Mouse (Mus musculus): ENCODE data around the gene Pced1a. TPM values are rescaled to one million over a fixed set of nuclear protein-coding genes. Genes with fewer than 3 reads are reported as not detected.
"Not testable (repeated sequence)": the region's sequence is repeated elsewhere in the genome, so short reads cannot be mapped to it uniquely, and the experiment has no call there.

Pced1a gene
- polyA plus RNA-seq, 1 experiment from 2014 or later = 9.0 TPM

- Histone ChIP-seq H3K9me3 (replicated peaks) (no peaks in the 10 kb centered on the region), H3K9ac (no peak overlapping the region), H3K27ac (ENCODE audit: poor library complexity, severe bottlenecking) (no peak overlapping the region), H3K4me2 (no peak overlapping the region), H3K36me3 (peaks cover 33% of the 10 kb centered on the region), H3K4me3 (no peak overlapping the region), H3K27me3 (replicated peaks) (peaks cover 3% of the 10 kb centered on the region; the same call in 1 of the 2 replicates), H3K4me1 (replicated peaks) (no peaks in the 10 kb centered on the region)
- no peak for ATAC-seq (ENCODE audit: insufficient number of reproducible peaks, low FRiP score)
- 78% methylated on average over 11 of the region's 11 CpGs for WGBS
Observed at GRCm38 (mm10) chr2:130390993-130391625, 33.4 kb downstream of the Pced1a start.

GRCm38 (mm10) chr2:130388796-130389195, 35.7 kb downstream of the Pced1a start:
- Histone ChIP-seq H3K9me3 (replicated peaks) (0 out of 2 replicates have a peak, but pooled peaks cover 5% of the 10 kb centered on the region), H3K36me3 (peaks cover 19% of the 10 kb centered on the region), H3K27ac (ENCODE audit: poor library complexity, severe bottlenecking) (no peak overlapping the region), H3K4me2 (no peak overlapping the region), H3K27me3 (replicated peaks) (peaks cover 4% of the 10 kb centered on the region; the same call in 1 of the 2 replicates), H3K9ac (no peak overlapping the region), H3K4me1 (replicated peaks) (no peaks in the 10 kb centered on the region), H3K4me3 (no peak overlapping the region)
- no peak for ATAC-seq (ENCODE audit: insufficient number of reproducible peaks, low FRiP score)
- WGBS = 72% methylated on average over 2 of the region's 2 CpGs

- Histone ChIP-seq H3K27ac (ENCODE audit: poor library complexity, severe bottlenecking) (no peak overlapping the region), H3K4me1 (replicated peaks) (no peaks in the 10 kb centered on the region), H3K27me3 (replicated peaks) (peaks cover 14% of the 10 kb centered on the region), H3K4me3 (no peak overlapping the region), H3K36me3 (no peaks in the 10 kb centered on the region; the same call in 1 of the 2 replicates), H3K4me2 (no peak overlapping the region), H3K9ac (no peak overlapping the region), H3K9me3 (replicated peaks) (0 out of 2 replicates have a peak, but pooled peaks cover 5% of the 10 kb centered on the region)
- 50% methylated on average over 1 of the region's 1 CpGs for WGBS
- no peak for ATAC-seq (ENCODE audit: insufficient number of reproducible peaks, low FRiP score)
Observed at GRCm38 (mm10) chr2:130386212-130386611, 38.3 kb downstream of the Pced1a start.

- H3K4me2 ChIP-seq = no peak overlapping the region
- WGBS = 74% methylated on average over 6 of the region's 6 CpGs
Observed at GRCm38 (mm10) chr2:130383895-130384294, 40.6 kb downstream of the Pced1a start.

GRCm38 (mm10) chr2:130383205-130383604, 41.3 kb downstream of the Pced1a start:
- ATAC-seq (ENCODE audit: insufficient number of reproducible peaks, low FRiP score) = no peak
- WGBS = 65% methylated on average over 3 of the region's 3 CpGs
- H3K27ac ChIP-seq (ENCODE audit: poor library complexity, severe bottlenecking) = no peak overlapping the region
- no peak overlapping the region for H3K4me3 ChIP-seq
- H3K9me3 ChIP-seq (replicated peaks) = 0 out of 2 replicates have a peak, but pooled peaks cover 5% of the 10 kb centered on the region
- H3K4me2 ChIP-seq = no peak overlapping the region
- H3K9ac ChIP-seq = no peak overlapping the region
- H3K36me3 ChIP-seq = no peaks in the 10 kb centered on the region
- H3K4me1 ChIP-seq (replicated peaks) = no peaks in the 10 kb centered on the region
- peaks cover 18% of the 10 kb centered on the region for H3K27me3 ChIP-seq (replicated peaks)

More at GRCm38 (mm10) chr2:130383895-130384294, 40.6 kb downstream of the Pced1a start:
- Histone ChIP-seq H3K4me1 (replicated peaks) (no peaks in the 10 kb centered on the region), H3K9ac (no peak overlapping the region), H3K4me3 (no peak overlapping the region), H3K9me3 (replicated peaks) (0 out of 2 replicates have a peak, but pooled peaks cover 5% of the 10 kb centered on the region), H3K36me3 (no peaks in the 10 kb centered on the region), H3K27ac (ENCODE audit: poor library complexity, severe bottlenecking) (no peak overlapping the region), H3K27me3 (replicated peaks) (peaks cover 15% of the 10 kb centered on the region)
- ATAC-seq (ENCODE audit: insufficient number of reproducible peaks, low FRiP score) = no peak

GRCm38 (mm10) chr2:130374951-130375350, 49.5 kb downstream of the Pced1a start:
- Histone ChIP-seq H3K36me3 (no peaks in the 10 kb centered on the region), H3K4me1 (replicated peaks) (no peaks in the 10 kb centered on the region), H3K27ac (ENCODE audit: poor library complexity, severe bottlenecking) (no peak overlapping the region), H3K27me3 (replicated peaks) (peaks cover 19% of the 10 kb centered on the region), H3K4me3 (no peak overlapping the region), H3K9me3 (replicated peaks) (no peaks in the 10 kb centered on the region), H3K4me2 (no peak overlapping the region), H3K9ac (no peak overlapping the region)
- no peak for ATAC-seq (ENCODE audit: insufficient number of reproducible peaks, low FRiP score)
- WGBS = 63% methylated on average over 4 of the region's 4 CpGs

- 28% methylated on average over 1 of the region's 1 CpGs for WGBS
Observed at GRCm38 (mm10) chr2:130373026-130373425, 51.5 kb downstream of the Pced1a start.

GRCm38 (mm10) chr2:130367386-130367785, 57.1 kb downstream of the Pced1a start:
- Histone ChIP-seq H3K27ac (ENCODE audit: poor library complexity, severe bottlenecking) (no peak overlapping the region), H3K9ac (no peak overlapping the region), H3K4me1 (replicated peaks) (peaks cover 10% of the 10 kb centered on the region), H3K4me2 (no peak overlapping the region), H3K4me3 (no peak overlapping the region), H3K36me3 (no peaks in the 10 kb centered on the region), H3K9me3 (replicated peaks) (no peaks in the 10 kb centered on the region), H3K27me3 (replicated peaks) (peaks cover 42% of the 10 kb centered on the region)
- WGBS = 48% methylated on average over 4 of the region's 4 CpGs
- ATAC-seq (ENCODE audit: insufficient number of reproducible peaks, low FRiP score) = no peak

More at GRCm38 (mm10) chr2:130373026-130373425, 51.5 kb downstream of the Pced1a start:
- not testable (repeated sequence) for H3K36me3 ChIP-seq; H3K4me1 ChIP-seq (replicated peaks); ATAC-seq (ENCODE audit: insufficient number of reproducible peaks, low FRiP score); H3K9ac ChIP-seq; H3K4me2 ChIP-seq; H3K4me3 ChIP-seq; H3K27ac ChIP-seq (ENCODE audit: poor library complexity, severe bottlenecking); H3K9me3 ChIP-seq (replicated peaks)
- peaks cover 29% of the 10 kb centered on the region for H3K27me3 ChIP-seq (replicated peaks)

Other genes with a start within 250 kb of the Pced1a start
- gene Snrpb, start 245.3 kb downstream of the Pced1a start, polyA plus RNA-seq (2016; fragmentation: Nextera tagmentation; extraction: Ambion mirVana) = 386 and 401 TPM in 2 replicates
- gene Tmc2, start 229.5 kb downstream of the Pced1a start, polyA plus RNA-seq (2016; fragmentation: Nextera tagmentation; extraction: Ambion mirVana) = not detected in 2 replicates
- gene Nop56, start 150.3 kb downstream of the Pced1a start, polyA plus RNA-seq (2016; fragmentation: Nextera tagmentation; extraction: Ambion mirVana) = 192 and 193 TPM in 2 replicates
- gene Idh3b, start 140.2 kb downstream of the Pced1a start, polyA plus RNA-seq (2016; fragmentation: Nextera tagmentation; extraction: Ambion mirVana) = 218 and 221 TPM in 2 replicates
- gene Ebf4, start 129.5 kb downstream of the Pced1a start, polyA plus RNA-seq (2016; fragmentation: Nextera tagmentation; extraction: Ambion mirVana) = 0.91 and 1.2 TPM in 2 replicates
- 32.2 and 33.3 TPM in 2 replicates for gene Cpxm1, start 27.1 kb downstream of the Pced1a start, polyA plus RNA-seq (2016; fragmentation: Nextera tagmentation; extraction: Ambion mirVana)
- 0.09 and 0.24 TPM in 2 replicates for gene Gm28372, start 19.5 kb downstream of the Pced1a start, polyA plus RNA-seq (2016; fragmentation: Nextera tagmentation; extraction: Ambion mirVana)
- gene 1700020A23Rik, start 19.4 kb downstream of the Pced1a start, polyA plus RNA-seq (2016; fragmentation: Nextera tagmentation; extraction: Ambion mirVana) = not detected in 2 replicates
- gene Tmem239, start 18.2 kb downstream of the Pced1a start, polyA plus RNA-seq (2016; fragmentation: Nextera tagmentation; extraction: Ambion mirVana) = not detected in 2 replicates
- 63.5 and 63.9 TPM in 2 replicates for gene Vps16, start 362 bp downstream of the Pced1a start, polyA plus RNA-seq (2016; fragmentation: Nextera tagmentation; extraction: Ambion mirVana)
- gene Ptpra, start 25.6 kb upstream of the Pced1a start, polyA plus RNA-seq (2016; fragmentation: Nextera tagmentation; extraction: Ambion mirVana) = 86.1 and 86.3 TPM in 2 replicates
- gene Mrps26, start 139.0 kb upstream of the Pced1a start, polyA plus RNA-seq (2016; fragmentation: Nextera tagmentation; extraction: Ambion mirVana) = 66.9 and 67.2 TPM in 2 replicates
- gene Oxt, start 151.5 kb upstream of the Pced1a start, polyA plus RNA-seq (2016; fragmentation: Nextera tagmentation; extraction: Ambion mirVana) = not detected in 2 replicates
- gene Avp, start 157.9 kb upstream of the Pced1a start, polyA plus RNA-seq (2016; fragmentation: Nextera tagmentation; extraction: Ambion mirVana) = 0.54 and 0.96 TPM in 2 replicates
- 15.6 and 16.1 TPM in 2 replicates for gene Fastkd5, start 205.3 kb upstream of the Pced1a start, polyA plus RNA-seq (2016; fragmentation: Nextera tagmentation; extraction: Ambion mirVana)
- 8.8 TPM in 2 replicates for gene Ubox5, start 205.3 kb upstream of the Pced1a start, polyA plus RNA-seq (2016; fragmentation: Nextera tagmentation; extraction: Ambion mirVana)
- gene Lzts3, start 218.1 kb upstream of the Pced1a start, polyA plus RNA-seq (2016; fragmentation: Nextera tagmentation; extraction: Ambion mirVana) = 1.8 TPM in 2 replicates
- gene Ddrgk1, start 240.0 kb upstream of the Pced1a start, polyA plus RNA-seq (2016; fragmentation: Nextera tagmentation; extraction: Ambion mirVana) = 44.5 and 46.3 TPM in 2 replicates
- 79.7 and 84.1 TPM in 2 replicates for gene Itpa, start 242.9 kb upstream of the Pced1a start, polyA plus RNA-seq (2016; fragmentation: Nextera tagmentation; extraction: Ambion mirVana)